Mouse (Mus musculus) kidney, embryonic 15.5 days (tissue): Measurements from ENCODE around the gene B3galt5. TPM values are rescaled to one million over a fixed set of nuclear protein-coding genes. Genes with fewer than 3 reads are reported as not detected.
A peak's percentile ranks its signal among the peaks of the same experiment; 100 is the strongest.

Experiments
- ATAC-seq: fragments of 200-750 bp; cut with Nextera tagmentation; replicated peaks from 2 replicates; pipeline ENCODE4 v1.8.0; 2017; ENCODE audit warnings: moderate TSS enrichment; ENCODE audit not compliant: low FRiP score
- H3K27ac ChIP-seq: fragments of 300-500 bp; sonication (generic); 2 replicates; pipeline ENCODE4 v1.5.1; 2015; ENCODE audit warnings: mild to moderate bottlenecking, inconsistent platforms
- H3K27me3 ChIP-seq: fragments of 300-500 bp; sonication (generic); 2 replicates; pipeline ENCODE4 v1.6.1; 2015; ENCODE audit warnings: inconsistent platforms
- H3K36me3 ChIP-seq: fragments of 300-500 bp; sonication (generic); 2 replicates; pipeline ENCODE4 v1.6.1; 2015; ENCODE audit warnings: inconsistent platforms
- H3K4me1 ChIP-seq: fragments of 300-500 bp; sonication (generic); 2 replicates; pipeline ENCODE4 v1.6.1; 2015; ENCODE audit warnings: inconsistent platforms
- H3K4me2 ChIP-seq: fragments of 300-500 bp; sonication (generic); 2 replicates; pipeline ENCODE4 v1.6.1; 2015; ENCODE audit warnings: moderate library complexity, mild to moderate bottlenecking, inconsistent platforms
- H3K4me3 ChIP-seq: fragments of 300-500 bp; sonication (generic); replicated peaks from 2 replicates; pipeline ENCODE4 v1.5.1; 2015; ENCODE audit warnings: mild to moderate bottlenecking, inconsistent platforms
- H3K9ac ChIP-seq: fragments of 300-500 bp; sonication (generic); 2 replicates; pipeline ENCODE4 v1.6.1; 2015; ENCODE audit warnings: mild to moderate bottlenecking, inconsistent platforms
- H3K9me3 ChIP-seq: fragments of 300-500 bp; sonication (generic); replicated peaks from 2 replicates; pipeline ENCODE4 v1.6.1; 2016; ENCODE audit warnings: inconsistent platforms
- WGBS: fragments of 180-500 bp; shearing (Covaris S2); methylation state at CpG from one replicate; pipeline ENCODE4 v1.1.7; 2015; ENCODE audit warnings: mixed read lengths; 5-methylcytosine and 5-hydroxymethylcytosine counted together
- polyA plus RNA-seq: library from polyadenylated mRNA; unstranded; fragments of >200 nt; fragmentation: Nextera tagmentation; extraction: Ambion mirVana; gene quantifications from 2 replicates; pipeline ENCODE4 v1.2.1, GENCODE M21; 2015

Gene B3galt5
- polyA plus RNA-seq, result 2.4 and 3.2 TPM in 2 replicates

- H3K36me3 ChIP-seq, result no peaks in the 10 kb centered on the region
- no peaks in the 10 kb centered on the region for H3K27me3 ChIP-seq
- no peaks in the 10 kb centered on the region for H3K4me1 ChIP-seq
- peak within 1 kb of the TSS; percentile 16; the same call in 1 of the 2 replicates for H3K4me2 ChIP-seq
- H3K9me3 ChIP-seq, result no peaks in the 10 kb centered on the region
- WGBS, result 74% methylated on average over 17 of the region's 17 CpGs
- H3K9ac ChIP-seq, result no peak within 1 kb of the TSS
- no peak for ATAC-seq
- peak within 1 kb of the TSS; percentile 45; the same call in 1 of the 2 replicates for H3K27ac ChIP-seq
- no peak within 1 kb of the TSS for H3K4me3 ChIP-seq
These were observed at the start of gene B3galt5 for GRCm38 (mm10) chr16:96235366-96235970. B3galt5 (plus strand) TSS chr16:96235801.

DNA sequence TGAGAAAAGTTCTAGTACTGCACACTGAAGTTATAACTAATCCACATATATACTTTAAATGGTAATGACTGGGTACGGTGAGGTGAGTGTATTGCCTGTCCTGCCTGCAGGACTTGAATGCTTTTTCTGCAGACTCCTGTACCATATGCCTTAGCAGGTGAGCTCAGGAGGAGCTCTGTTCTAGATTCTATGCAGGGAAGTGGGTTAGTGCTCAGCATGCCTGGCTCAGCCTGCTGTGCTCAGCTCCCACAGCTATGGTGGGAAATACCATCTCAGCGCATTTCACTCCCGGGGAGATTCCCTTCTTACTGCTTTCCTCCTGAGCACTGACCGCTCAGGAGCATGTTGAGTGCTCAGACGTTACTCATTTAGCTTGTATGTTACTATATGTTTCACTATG lies 48.0 kb upstream of the B3galt5 start:
- Histone ChIP-seq H3K27me3 (peaks cover 4% of the 10 kb centered on the region; the same call in 1 of the 2 replicates), H3K4me3 (no peak overlapping the region), H3K4me2 (no peak overlapping the region), H3K9ac (no peak overlapping the region), H3K9me3 (0 out of 2 replicates have a peak, but pooled peaks cover 3% of the 10 kb centered on the region), H3K4me1 (peaks cover 7% of the 10 kb centered on the region), H3K27ac (no peak overlapping the region), H3K36me3 (no peaks in the 10 kb centered on the region)
- 82% methylated on average over 5 of the region's 5 CpGs for whole genome bisulfite sequencing
- no peak for ATAC-seq

GRCm38 (mm10) chr16:96191531-96192506 lies 43.8 kb upstream of the B3galt5 start, which contains the start of gene Lca5l:
Lca5l (minus strand) TSS chr16:96192271.
- Histone ChIP-seq H3K27me3 (peaks cover 4% of the 10 kb centered on the region; the same call in 1 of the 2 replicates), H3K9ac (peak within 1 kb of the TSS; percentile 65), H3K27ac (peak within 1 kb of the TSS; percentile 83), H3K4me1 (peaks cover 7% of the 10 kb centered on the region), H3K4me3 (peak within 1 kb of the TSS; percentile 83), H3K36me3 (no peaks in the 10 kb centered on the region), H3K9me3 (0 out of 2 replicates have a peak, but pooled peaks cover 4% of the 10 kb centered on the region), H3K4me2 (peak within 1 kb of the TSS; percentile 73)
- under 1% methylated on average over 77 of the region's 77 CpGs for WGBS
- peak; percentile 99 for ATAC-seq

- peak within 1 kb of the TSS; percentile 42 for H3K4me3 ChIP-seq
- peak within 1 kb of the TSS; percentile 74 for H3K4me2 ChIP-seq
- H3K9me3 ChIP-seq, result 0 out of 2 replicates have a peak, but pooled peaks cover 1% of the 10 kb centered on the region
- ATAC-seq, result peak; percentile 95
- H3K9ac ChIP-seq, result peak within 1 kb of the TSS; percentile 35; the same call in 1 of the 2 replicates
- no peaks in the 10 kb centered on the region for H3K36me3 ChIP-seq
- WGBS, result 2% methylated on average over 20 of the region's 20 CpGs
- no peaks in the 10 kb centered on the region for H3K27me3 ChIP-seq
- H3K4me1 ChIP-seq, result peaks cover 19% of the 10 kb centered on the region
- peak within 1 kb of the TSS; percentile 65 for H3K27ac ChIP-seq
These were observed 35.5 kb upstream of the B3galt5 start, which contains the start of gene Sh3bgr for GRCm38 (mm10) chr16:96199913-96200701. Sh3bgr (plus strand) TSS chr16:96200450.

DNA sequence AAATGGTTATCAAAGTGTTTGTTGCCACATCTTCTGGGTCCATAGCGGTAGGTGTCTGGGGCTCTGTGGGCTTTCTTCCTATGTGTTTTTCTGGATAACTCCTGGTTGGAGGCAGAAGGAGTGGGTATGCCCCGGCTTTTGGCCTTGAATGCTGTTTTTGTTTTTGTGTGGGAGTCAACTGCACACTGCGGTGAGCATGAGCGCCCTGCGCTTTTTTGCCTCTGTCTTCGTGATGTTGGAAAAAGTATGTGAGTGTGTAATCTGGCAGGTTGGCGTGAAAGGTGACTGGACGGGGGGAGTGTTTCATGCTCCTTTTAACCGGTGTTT lies 34.9 kb upstream of the B3galt5 start:
- Histone ChIP-seq H3K27me3 (no peaks in the 10 kb centered on the region), H3K27ac (peak overlapping the region; percentile 65), H3K9me3 (no peaks in the 10 kb centered on the region), H3K4me2 (peak overlapping the region; percentile 74), H3K36me3 (no peaks in the 10 kb centered on the region), H3K4me3 (peak overlapping the region; percentile 42), H3K9ac (peak overlapping the region; percentile 35; the same call in 1 of the 2 replicates), H3K4me1 (peaks cover 19% of the 10 kb centered on the region)
- ATAC-seq, result peak; percentile 24
- WGBS, result 17% methylated on average over 9 of the region's 9 CpGs

DNA sequence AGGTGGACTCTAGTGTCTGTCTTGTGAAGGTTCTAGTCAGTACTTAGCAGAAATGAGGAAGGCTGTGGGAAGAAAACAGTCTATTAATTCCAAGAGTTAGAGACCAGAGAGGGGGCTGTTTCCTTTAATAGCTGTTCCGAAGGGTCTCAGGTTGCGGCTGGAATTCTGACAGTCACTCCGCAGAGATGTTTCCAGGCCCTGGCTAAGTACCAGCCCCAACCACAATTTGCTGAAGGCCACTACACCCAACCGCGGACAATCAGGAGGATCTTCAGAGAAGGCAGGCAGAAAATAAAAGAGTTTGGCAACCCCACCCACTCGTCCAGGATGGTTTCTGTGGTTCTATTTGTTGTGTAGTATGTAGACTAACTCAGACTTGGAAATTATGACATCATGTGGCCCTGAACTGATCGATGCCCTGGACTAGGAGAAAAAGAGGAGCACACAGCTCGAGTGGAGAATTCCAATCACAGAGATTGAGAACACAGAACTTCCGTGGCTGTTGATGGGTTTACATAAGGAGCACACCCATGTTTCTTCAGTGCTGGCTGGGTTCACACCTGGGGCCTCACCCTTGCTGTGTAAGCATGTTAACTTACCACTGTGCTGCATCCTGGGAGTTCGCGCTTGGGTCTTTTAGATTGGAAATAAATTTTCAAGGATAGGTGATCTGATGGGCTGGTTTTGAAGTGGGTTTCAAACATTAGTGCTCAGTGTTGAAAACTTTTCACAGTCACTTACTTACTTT lies 33.9 kb upstream of the B3galt5 start:
- H3K27me3 ChIP-seq, result no peaks in the 10 kb centered on the region
- H3K4me3 ChIP-seq, result no peak overlapping the region
- peaks cover 19% of the 10 kb centered on the region for H3K4me1 ChIP-seq
- peak overlapping the region; percentile 74 for H3K4me2 ChIP-seq
- H3K36me3 ChIP-seq, result no peaks in the 10 kb centered on the region
- ATAC-seq, result no peak
- no peaks in the 10 kb centered on the region for H3K9me3 ChIP-seq
- H3K9ac ChIP-seq, result no peak overlapping the region
- H3K27ac ChIP-seq, result no peak overlapping the region
- WGBS, result 57% methylated on average over 11 of the region's 11 CpGs

DNA sequence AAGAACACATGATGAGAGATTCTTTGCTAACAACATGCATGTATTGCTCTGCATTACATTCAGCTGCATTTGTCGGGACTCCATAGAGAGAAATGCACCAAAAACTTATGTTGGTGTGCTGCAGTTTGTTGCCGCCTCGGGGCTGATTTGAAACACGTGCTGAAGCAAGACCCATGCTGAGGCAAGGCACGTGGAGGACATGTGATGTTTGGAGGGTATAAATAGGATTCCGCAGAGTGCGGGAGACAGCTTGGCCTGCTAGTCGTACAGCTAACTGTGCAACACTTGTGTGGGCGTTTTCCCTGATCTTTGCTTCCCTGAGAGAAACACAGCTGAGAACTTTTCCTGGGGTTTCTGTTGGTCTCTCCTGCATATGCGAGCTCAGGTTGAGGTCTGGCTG lies 25.8 kb upstream of the B3galt5 start:
- Histone ChIP-seq H3K27ac (no peak overlapping the region), H3K4me2 (no peak overlapping the region), H3K9ac (no peak overlapping the region), H3K36me3 (no peaks in the 10 kb centered on the region), H3K4me1 (no peaks in the 10 kb centered on the region), H3K9me3 (no peaks in the 10 kb centered on the region), H3K4me3 (no peak overlapping the region), H3K27me3 (no peaks in the 10 kb centered on the region)
- ATAC-seq, result no peak
- WGBS, result 84% methylated on average over 10 of the region's 10 CpGs

- no peak overlapping the region for H3K27ac ChIP-seq
These were observed 24.7 kb upstream of the B3galt5 start for GRCm38 (mm10) chr16:96210856-96211255.

GRCm38 (mm10) chr16:96213027-96213426 lies 22.6 kb upstream of the B3galt5 start:
- Histone ChIP-seq H3K4me2 (no peak overlapping the region), H3K27me3 (no peaks in the 10 kb centered on the region), H3K4me1 (no peaks in the 10 kb centered on the region), H3K9me3 (no peaks in the 10 kb centered on the region), H3K4me3 (no peak overlapping the region), H3K36me3 (no peaks in the 10 kb centered on the region), H3K9ac (no peak overlapping the region), H3K27ac (no peak overlapping the region)
- 93% methylated on average over 4 of the region's 4 CpGs for WGBS
- no peak for ATAC-seq

More at GRCm38 (mm10) chr16:96210856-96211255, 24.7 kb upstream of the B3galt5 start:
- H3K4me2 ChIP-seq, result no peak overlapping the region
- no peaks in the 10 kb centered on the region for H3K27me3 ChIP-seq
- no peaks in the 10 kb centered on the region for H3K36me3 ChIP-seq
- no peak overlapping the region for H3K9ac ChIP-seq
- no peak for ATAC-seq
- no peaks in the 10 kb centered on the region for H3K9me3 ChIP-seq
- H3K4me3 ChIP-seq, result no peak overlapping the region
- no peaks in the 10 kb centered on the region for H3K4me1 ChIP-seq
- 74% methylated on average over 7 of the region's 7 CpGs for WGBS

DNA sequence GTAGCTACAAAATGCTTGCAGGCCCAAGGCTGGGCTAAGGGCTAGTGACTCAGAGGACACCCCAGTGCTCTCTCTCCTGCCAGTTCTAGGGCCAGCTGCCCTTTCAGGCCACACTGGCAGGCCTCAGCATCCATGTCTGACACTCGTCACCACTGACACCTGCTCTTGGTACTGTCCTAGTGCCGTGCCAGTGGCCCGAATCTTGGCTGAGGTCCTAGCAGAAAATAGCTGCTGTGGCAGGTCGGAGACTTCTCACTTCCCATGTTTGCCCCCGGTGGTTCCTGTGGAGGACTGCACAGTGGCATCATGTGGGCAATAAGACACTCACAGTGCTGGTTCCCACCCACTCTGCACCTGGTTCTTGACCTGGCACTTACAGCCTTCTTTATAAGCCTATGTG lies 14.1 kb upstream of the B3galt5 start:
- Histone ChIP-seq H3K4me2 (no peak overlapping the region), H3K9ac (no peak overlapping the region), H3K4me1 (no peaks in the 10 kb centered on the region), H3K4me3 (no peak overlapping the region), H3K36me3 (no peaks in the 10 kb centered on the region), H3K27me3 (no peaks in the 10 kb centered on the region), H3K27ac (no peak overlapping the region), H3K9me3 (no peaks in the 10 kb centered on the region)
- ATAC-seq, result no peak
- WGBS, result 75% methylated on average over 5 of the region's 5 CpGs

DNA sequence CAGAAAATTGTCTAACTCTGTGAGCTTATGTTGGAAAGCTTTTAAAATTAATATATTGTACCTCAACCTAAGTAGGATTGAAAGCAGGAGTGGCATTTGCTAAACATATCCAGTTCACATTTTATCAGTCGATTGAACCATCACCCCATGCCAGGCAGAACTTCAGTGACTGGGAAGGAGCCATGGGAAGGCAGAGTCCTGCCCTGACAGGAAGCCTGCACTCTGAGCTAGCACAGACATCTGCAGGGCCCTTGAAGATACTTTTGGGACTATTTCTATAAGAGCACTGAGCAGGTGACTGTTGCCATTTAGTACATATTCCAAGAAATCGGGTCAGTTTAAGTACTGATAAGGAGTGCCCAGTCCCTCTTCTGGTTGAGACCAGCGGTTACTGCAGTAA lies 13.6 kb upstream of the B3galt5 start:
- WGBS, result 82% methylated on average over 3 of the region's 3 CpGs

More for the DNA sequence above, 13.6 kb upstream of the B3galt5 start:
- H3K4me1 ChIP-seq, result no peaks in the 10 kb centered on the region
- no peaks in the 10 kb centered on the region for H3K27me3 ChIP-seq
- no peaks in the 10 kb centered on the region for H3K9me3 ChIP-seq
- no peak overlapping the region for H3K4me3 ChIP-seq
- no peak for ATAC-seq
- H3K9ac ChIP-seq, result no peak overlapping the region
- no peaks in the 10 kb centered on the region for H3K36me3 ChIP-seq
- H3K27ac ChIP-seq, result no peak overlapping the region
- no peak overlapping the region for H3K4me2 ChIP-seq
